Mouse (Mus musculus): Measurements from ENCODE around the gene Etl4. TPM values are rescaled to one million over a fixed set of nuclear protein-coding genes. Genes with fewer than 3 reads are reported as not detected.

The Etl4 gene
- polyA plus RNA-seq, 1 experiment = not detected

GRCm38 (mm10) chr2:20770171-20770570 is 860.6 kb downstream of the Etl4 start:
- TF ChIP-seq GATA1 (IDR thresholded peaks at IDR 0.05; ENCODE audit: low read length) (no peak), TAL1 (IDR thresholded peaks at IDR 0.05; ENCODE audit: low read length) (no peak)
- no peaks in the 10 kb centered on the region for H3K4me1 ChIP-seq (ENCODE audit: control insufficient read depth)
- H3K36me3 ChIP-seq (ENCODE audit: control insufficient read depth) = no peaks in the 10 kb centered on the region
- H3K9me3 ChIP-seq (ENCODE audit: control insufficient read depth, low read length) = no peaks in the 10 kb centered on the region
- no peaks in the 10 kb centered on the region for H3K27me3 ChIP-seq (ENCODE audit: control insufficient read depth)
- H3K4me3 ChIP-seq (replicated peaks) = no peak overlapping the region

GRCm38 (mm10) chr2:20774462-20774861 is 864.9 kb downstream of the Etl4 start:
- H3K9me3 ChIP-seq (ENCODE audit: control insufficient read depth, low read length) = no peaks in the 10 kb centered on the region
- H3K27me3 ChIP-seq (ENCODE audit: control insufficient read depth) = no peaks in the 10 kb centered on the region
- no peak overlapping the region for H3K4me3 ChIP-seq (replicated peaks)
- no peak for TF ChIP-seq TAL1 (IDR thresholded peaks at IDR 0.05; ENCODE audit: low read length)
- TF ChIP-seq GATA1 (IDR thresholded peaks at IDR 0.05; ENCODE audit: low read length) = no peak
- no peaks in the 10 kb centered on the region for H3K36me3 ChIP-seq (ENCODE audit: control insufficient read depth)
- H3K4me1 ChIP-seq (ENCODE audit: control insufficient read depth) = no peaks in the 10 kb centered on the region

- no peaks in the 10 kb centered on the region for H3K4me1 ChIP-seq (ENCODE audit: control insufficient read depth)
- H3K9me3 ChIP-seq (ENCODE audit: control insufficient read depth, low read length) = no peaks in the 10 kb centered on the region
- no peaks in the 10 kb centered on the region for H3K36me3 ChIP-seq (ENCODE audit: control insufficient read depth)
- H3K4me3 ChIP-seq (replicated peaks) = no peak overlapping the region
- no peaks in the 10 kb centered on the region for H3K27me3 ChIP-seq (ENCODE audit: control insufficient read depth)
- TF ChIP-seq TAL1 (IDR thresholded peaks at IDR 0.05; ENCODE audit: low read length) (no peak), GATA1 (IDR thresholded peaks at IDR 0.05; ENCODE audit: low read length) (no peak)
These were observed 866.7 kb downstream of the Etl4 start for GRCm38 (mm10) chr2:20776171-20776704.

GRCm38 (mm10) chr2:20777931-20778330 is 868.4 kb downstream of the Etl4 start:
- Histone ChIP-seq H3K36me3 (ENCODE audit: control insufficient read depth) (no peaks in the 10 kb centered on the region), H3K4me3 (replicated peaks) (no peak overlapping the region), H3K27me3 (ENCODE audit: control insufficient read depth) (no peaks in the 10 kb centered on the region), H3K4me1 (ENCODE audit: control insufficient read depth) (no peaks in the 10 kb centered on the region), H3K9me3 (ENCODE audit: control insufficient read depth, low read length) (no peaks in the 10 kb centered on the region)
- no peak for TF ChIP-seq GATA1 (IDR thresholded peaks at IDR 0.05; ENCODE audit: low read length)
- no peak for TF ChIP-seq TAL1 (IDR thresholded peaks at IDR 0.05; ENCODE audit: low read length)

- Histone ChIP-seq H3K9me3 (ENCODE audit: control insufficient read depth, low read length) (no peaks in the 10 kb centered on the region), H3K27me3 (ENCODE audit: control insufficient read depth) (no peaks in the 10 kb centered on the region), H3K4me1 (ENCODE audit: control insufficient read depth) (no peaks in the 10 kb centered on the region), H3K4me3 (replicated peaks) (no peak overlapping the region), H3K36me3 (ENCODE audit: control insufficient read depth) (no peaks in the 10 kb centered on the region)
- no peak for TF ChIP-seq TAL1 (IDR thresholded peaks at IDR 0.05; ENCODE audit: low read length)
- no peak for TF ChIP-seq GATA1 (IDR thresholded peaks at IDR 0.05; ENCODE audit: low read length)
These were observed 870.2 kb downstream of the Etl4 start for GRCm38 (mm10) chr2:20779484-20780381.

- H3K4me1 ChIP-seq (ENCODE audit: control insufficient read depth) = no peaks in the 10 kb centered on the region
- no peak overlapping the region for H3K4me3 ChIP-seq (replicated peaks)
- H3K36me3 ChIP-seq (ENCODE audit: control insufficient read depth) = no peaks in the 10 kb centered on the region
- no peaks in the 10 kb centered on the region for H3K9me3 ChIP-seq (ENCODE audit: control insufficient read depth, low read length)
- TF ChIP-seq GATA1 (IDR thresholded peaks at IDR 0.05; ENCODE audit: low read length) (no peak), TAL1 (IDR thresholded peaks at IDR 0.05; ENCODE audit: low read length) (no peak)
- no peaks in the 10 kb centered on the region for H3K27me3 ChIP-seq (ENCODE audit: control insufficient read depth)
These were observed 891.8 kb downstream of the Etl4 start for GRCm38 (mm10) chr2:20801236-20801890.

GRCm38 (mm10) chr2:20811506-20811905 is 901.9 kb downstream of the Etl4 start:
- no peak overlapping the region for H3K4me3 ChIP-seq (replicated peaks)
- no peaks in the 10 kb centered on the region for H3K4me1 ChIP-seq (ENCODE audit: control insufficient read depth)
- no peaks in the 10 kb centered on the region for H3K36me3 ChIP-seq (ENCODE audit: control insufficient read depth)
- TF ChIP-seq TAL1 (IDR thresholded peaks at IDR 0.05; ENCODE audit: low read length) = no peak
- no peak for TF ChIP-seq GATA1 (IDR thresholded peaks at IDR 0.05; ENCODE audit: low read length)
- H3K9me3 ChIP-seq (ENCODE audit: control insufficient read depth, low read length) = no peaks in the 10 kb centered on the region
- H3K27me3 ChIP-seq (ENCODE audit: control insufficient read depth) = no peaks in the 10 kb centered on the region

GRCm38 (mm10) chr2:20813986-20814385 is 904.4 kb downstream of the Etl4 start:
- H3K4me1 ChIP-seq (ENCODE audit: control insufficient read depth) = no peaks in the 10 kb centered on the region
- no peak for TF ChIP-seq GATA1 (IDR thresholded peaks at IDR 0.05; ENCODE audit: low read length)
- no peak for TF ChIP-seq TAL1 (IDR thresholded peaks at IDR 0.05; ENCODE audit: low read length)
- H3K36me3 ChIP-seq (ENCODE audit: control insufficient read depth) = no peaks in the 10 kb centered on the region
- no peaks in the 10 kb centered on the region for H3K9me3 ChIP-seq (ENCODE audit: control insufficient read depth, low read length)
- no peak overlapping the region for H3K4me3 ChIP-seq (replicated peaks)
- no peaks in the 10 kb centered on the region for H3K27me3 ChIP-seq (ENCODE audit: control insufficient read depth)

- H3K36me3 ChIP-seq (ENCODE audit: control insufficient read depth) = no peaks in the 10 kb centered on the region
- no peaks in the 10 kb centered on the region for H3K4me1 ChIP-seq (ENCODE audit: control insufficient read depth)
- TF ChIP-seq TAL1 (IDR thresholded peaks at IDR 0.05; ENCODE audit: low read length) (no peak), GATA1 (IDR thresholded peaks at IDR 0.05; ENCODE audit: low read length) (no peak)
- H3K9me3 ChIP-seq (ENCODE audit: control insufficient read depth, low read length) = no peaks in the 10 kb centered on the region
- no peaks in the 10 kb centered on the region for H3K27me3 ChIP-seq (ENCODE audit: control insufficient read depth)
- H3K4me3 ChIP-seq (replicated peaks) = no peak overlapping the region
These were observed 908.6 kb downstream of the Etl4 start for GRCm38 (mm10) chr2:20818226-20818625.

Measured in erythroblast, embryonic 14.5 days (primary cell).